Mouse (Mus musculus) bone marrow macrophage, adult 2 months (primary cell): ENCODE measurements around the gene S100pbp.

Experiments used
- CTCF ChIP-seq: IDR thresholded peaks from 2 replicates; pipeline ENCODE4 v1.5.1; 2012; ENCODE audit warnings: low read depth, mild to moderate bottlenecking, low read length, moderate library complexity
- POLR2A ChIP-seq: IDR thresholded peaks from 2 replicates; pipeline ENCODE4 v1.6.1; 2012; ENCODE audit warnings: mild to moderate bottlenecking, low read depth, low read length, borderline replicate concordance

- TF ChIP-seq CTCF (no peak), POLR2A (no peak)
Measured at GRCm38 (mm10) chr4:129223421-129224281, 34.1 kb upstream of the S100pbp start.
